Mouse (Mus musculus): ENCODE measurements around the gene Pfdn5. TPM values are rescaled to one million over a fixed set of nuclear protein-coding genes. Genes with fewer than 3 reads are reported as not detected.

Gene Pfdn5
- polyA plus RNA-seq, 1 experiment from 2014 or later: 474 TPM

GRCm38 (mm10) chr15:102358126-102358525, 32.2 kb downstream of the Pfdn5 start:
- Histone ChIP-seq H3K9me3 (no peaks in the 10 kb centered on the region), H3K27ac (no peak overlapping the region), H3K27me3 (peaks cover 60% of the 10 kb centered on the region), H3K36me3 (no peaks in the 10 kb centered on the region), H3K9ac (replicated peaks) (0 out of 2 replicates have a peak overlapping the region, but pooled peaks have one; percentile 37), H3K4me1 (replicated peaks) (peaks cover 36% of the 10 kb centered on the region), H3K4me3 (replicated peaks) (peak overlapping the region; percentile 20; the same call in 1 of the 2 replicates), H3K4me2 (replicated peaks) (peak overlapping the region; percentile 43)
- ATAC-seq: no peak
- WGBS: 3% methylated on average over 25 of the region's 25 CpGs

DNA sequence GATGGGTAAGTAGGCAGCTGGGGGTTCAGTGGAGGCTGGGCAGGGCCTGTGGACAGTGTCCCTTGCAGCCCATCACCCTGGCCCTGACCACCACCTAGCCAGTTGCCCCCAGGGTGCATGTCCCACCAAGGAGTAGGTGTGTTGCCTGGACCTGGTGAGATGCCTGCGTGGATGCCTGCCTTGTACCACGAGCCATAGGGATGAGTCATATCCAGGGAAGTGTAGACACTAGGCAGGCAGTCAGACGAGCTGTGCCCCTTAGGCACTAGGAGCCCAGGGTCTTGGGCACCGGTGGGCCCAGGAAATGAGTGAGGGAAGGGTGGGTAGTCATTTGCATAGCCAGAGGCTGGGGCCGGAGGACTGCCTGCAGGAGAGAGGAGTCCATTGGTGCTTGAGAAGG, 32.9 kb downstream of the Pfdn5 start:
- Histone ChIP-seq H3K9ac (replicated peaks) (0 out of 2 replicates have a peak overlapping the region, but pooled peaks have one; percentile 37), H3K9me3 (no peaks in the 10 kb centered on the region), H3K4me2 (replicated peaks) (no peak overlapping the region), H3K36me3 (no peaks in the 10 kb centered on the region), H3K27me3 (peaks cover 67% of the 10 kb centered on the region), H3K4me1 (replicated peaks) (peaks cover 36% of the 10 kb centered on the region), H3K4me3 (replicated peaks) (no peak overlapping the region), H3K27ac (no peak overlapping the region)
- no peak for ATAC-seq
- 21% methylated on average over 5 of the region's 5 CpGs for WGBS

GRCm38 (mm10) chr15:102362648-102363047, 36.7 kb downstream of the Pfdn5 start:
- H3K27ac ChIP-seq: no peak overlapping the region
- peaks cover 74% of the 10 kb centered on the region for H3K27me3 ChIP-seq
- 0 out of 2 replicates have a peak overlapping the region, but pooled peaks have one; percentile 5 for H3K9ac ChIP-seq (replicated peaks)
- 9% methylated on average over 14 of the region's 14 CpGs for WGBS
- no peak overlapping the region; the same call in 1 of the 2 replicates for H3K4me2 ChIP-seq (replicated peaks)
- peaks cover 29% of the 10 kb centered on the region for H3K4me1 ChIP-seq (replicated peaks)
- no peaks in the 10 kb centered on the region for H3K9me3 ChIP-seq
- no peaks in the 10 kb centered on the region for H3K36me3 ChIP-seq
- ATAC-seq: no peak
- H3K4me3 ChIP-seq (replicated peaks): no peak overlapping the region

DNA sequence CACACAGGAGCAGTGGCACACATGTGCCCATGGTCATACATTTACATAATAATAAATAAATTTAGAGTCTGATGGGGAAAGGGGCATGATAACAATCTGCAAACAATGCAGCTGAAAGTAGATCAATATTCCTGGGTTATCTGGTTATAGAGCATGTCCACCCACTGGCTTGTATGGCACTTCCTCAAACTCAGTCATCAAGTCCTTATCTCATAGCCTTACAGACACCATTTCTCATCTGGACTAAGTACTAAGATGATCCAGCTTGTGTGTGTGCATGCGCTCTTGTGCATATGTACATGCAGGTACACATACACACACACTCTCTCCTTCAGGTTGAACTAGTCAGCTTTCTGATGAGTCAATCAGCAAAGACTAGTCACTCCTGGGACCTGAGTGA, 38.8 kb downstream of the Pfdn5 start:
- Histone ChIP-seq H3K4me1 (replicated peaks) (peaks cover 15% of the 10 kb centered on the region), H3K27ac (no peak overlapping the region), H3K4me2 (replicated peaks) (no peak overlapping the region), H3K27me3 (peaks cover 53% of the 10 kb centered on the region), H3K9ac (replicated peaks) (no peak overlapping the region), H3K36me3 (no peaks in the 10 kb centered on the region), H3K4me3 (replicated peaks) (no peak overlapping the region), H3K9me3 (no peaks in the 10 kb centered on the region)
- ATAC-seq: no peak
- 97% methylated on average over 1 of the region's 1 CpGs for WGBS

DNA sequence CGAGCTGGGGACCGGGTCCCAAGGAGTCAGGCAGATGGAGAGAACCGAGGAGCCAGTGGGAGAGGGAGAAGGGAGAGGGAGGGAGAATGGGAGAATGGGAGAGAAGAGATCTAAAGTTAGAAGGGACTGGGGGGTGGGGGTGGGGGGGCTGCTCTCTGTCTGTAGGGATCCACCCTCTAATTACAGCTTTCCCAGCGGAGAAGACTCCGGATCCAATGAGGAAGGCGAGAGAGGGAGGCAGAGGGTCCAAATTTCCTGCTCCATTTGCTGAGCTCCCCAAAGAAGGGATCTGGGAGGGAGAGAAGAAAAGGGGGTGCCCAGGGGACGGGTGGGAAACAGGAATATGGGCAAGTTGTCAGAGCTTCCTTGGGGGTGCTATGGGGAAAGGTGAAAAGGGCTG, 40.3 kb downstream of the Pfdn5 start:
- Histone ChIP-seq H3K4me3 (replicated peaks) (peak overlapping the region; percentile 30), H3K9ac (replicated peaks) (peak overlapping the region; percentile 52), H3K36me3 (no peaks in the 10 kb centered on the region), H3K9me3 (no peaks in the 10 kb centered on the region), H3K27me3 (peaks cover 60% of the 10 kb centered on the region), H3K27ac (no peak overlapping the region), H3K4me1 (replicated peaks) (peaks cover 26% of the 10 kb centered on the region), H3K4me2 (replicated peaks) (peak overlapping the region; percentile 54)
- 1% methylated on average over 7 of the region's 7 CpGs for WGBS
- no peak; the same call in 1 of the 2 replicates for ATAC-seq

- Histone ChIP-seq H3K4me2 (replicated peaks) (peak within 1 kb of the TSS; percentile 54), H3K36me3 (no peaks in the 10 kb centered on the region), H3K4me1 (replicated peaks) (peaks cover 26% of the 10 kb centered on the region), H3K9me3 (no peaks in the 10 kb centered on the region), H3K27ac (no peak within 1 kb of the TSS), H3K9ac (replicated peaks) (peak within 1 kb of the TSS; percentile 52), H3K4me3 (replicated peaks) (peak within 1 kb of the TSS; percentile 30), H3K27me3 (peaks cover 65% of the 10 kb centered on the region)
- 6% methylated on average over 15 of the region's 15 CpGs for WGBS
- ATAC-seq: peak; percentile 21; the same call in 1 of the 2 replicates
Measured at GRCm38 (mm10) chr15:102366733-102367344, 40.9 kb downstream of the Pfdn5 start, which contains the start of gene Sp7. Sp7 (minus strand) TSS chr15:102367182.

- no peak overlapping the region for H3K27ac ChIP-seq
- no peak for ATAC-seq
- H3K4me3 ChIP-seq (replicated peaks): no peak overlapping the region
- WGBS: 10% methylated on average over 13 of the region's 13 CpGs
- no peaks in the 10 kb centered on the region for H3K9me3 ChIP-seq
- no peak overlapping the region for H3K4me2 ChIP-seq (replicated peaks)
- no peaks in the 10 kb centered on the region for H3K36me3 ChIP-seq
- H3K4me1 ChIP-seq (replicated peaks): peaks cover 20% of the 10 kb centered on the region
- peaks cover 42% of the 10 kb centered on the region for H3K27me3 ChIP-seq
- H3K9ac ChIP-seq (replicated peaks): no peak overlapping the region
Measured at GRCm38 (mm10) chr15:102369972-102370371, 44.1 kb downstream of the Pfdn5 start.

DNA sequence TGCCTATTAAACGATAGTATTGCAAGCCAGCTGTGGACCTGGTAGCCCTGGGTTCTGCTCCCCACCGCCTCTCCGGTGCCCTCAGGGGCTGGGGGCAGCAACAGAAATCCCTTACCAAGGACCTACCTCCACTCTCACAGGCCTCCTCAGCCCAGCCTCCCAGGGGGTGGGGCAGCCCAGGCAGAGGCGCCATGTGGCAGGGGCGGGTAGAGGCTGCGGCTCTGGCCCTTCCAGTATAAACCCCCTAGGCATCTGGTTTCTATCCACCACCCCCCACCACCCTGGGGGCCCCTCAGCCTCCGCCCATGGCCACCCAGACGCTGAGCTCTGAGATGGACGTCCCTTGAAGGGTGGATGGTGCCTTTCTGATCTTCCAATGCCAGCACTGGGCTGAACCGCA, 44.8 kb downstream of the Pfdn5 start:
- Histone ChIP-seq H3K36me3 (no peaks in the 10 kb centered on the region), H3K4me3 (replicated peaks) (no peak overlapping the region), H3K4me2 (replicated peaks) (no peak overlapping the region), H3K27me3 (peaks cover 40% of the 10 kb centered on the region), H3K4me1 (replicated peaks) (peaks cover 20% of the 10 kb centered on the region), H3K9ac (replicated peaks) (no peak overlapping the region), H3K27ac (no peak overlapping the region), H3K9me3 (no peaks in the 10 kb centered on the region)
- WGBS: 10% methylated on average over 10 of the region's 10 CpGs
- no peak for ATAC-seq

- no peaks in the 10 kb centered on the region for H3K9me3 ChIP-seq
- H3K27me3 ChIP-seq: peaks cover 12% of the 10 kb centered on the region; the same call in 1 of the 2 replicates
- H3K27ac ChIP-seq: peak overlapping the region; percentile 76
- H3K4me1 ChIP-seq (replicated peaks): peaks cover 19% of the 10 kb centered on the region
- no peaks in the 10 kb centered on the region for H3K36me3 ChIP-seq
- peak overlapping the region; percentile 75 for H3K9ac ChIP-seq (replicated peaks)
- ATAC-seq: peak; percentile 85
- peak overlapping the region; percentile 60 for H3K4me3 ChIP-seq (replicated peaks)
- peak overlapping the region; percentile 96 for H3K4me2 ChIP-seq (replicated peaks)
- 0% methylated on average over 30 of the region's 43 CpGs for WGBS
Measured at GRCm38 (mm10) chr15:102376453-102377162, 50.7 kb downstream of the Pfdn5 start.

DNA sequence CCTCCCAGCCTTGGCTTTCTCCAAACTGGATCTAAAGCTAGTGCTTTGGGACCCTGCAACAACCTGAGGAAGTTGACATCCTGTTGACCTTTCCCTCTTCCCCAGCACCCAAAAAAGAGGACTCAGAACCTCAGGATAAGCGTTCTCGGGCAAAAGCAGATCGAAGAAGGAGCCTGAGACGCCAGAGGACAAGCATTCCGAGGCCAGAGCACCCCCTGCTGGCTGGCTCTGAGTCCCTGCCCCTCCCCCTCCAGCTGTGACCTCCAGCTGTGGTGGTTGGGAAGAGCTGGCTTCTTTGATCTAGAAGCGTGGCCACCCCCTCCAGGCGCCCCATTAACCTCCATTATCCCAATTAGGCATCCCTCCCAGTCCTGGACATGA, 51.2 kb downstream of the Pfdn5 start:
- Histone ChIP-seq H3K9ac (replicated peaks) (peak overlapping the region; percentile 75), H3K4me1 (replicated peaks) (peaks cover 19% of the 10 kb centered on the region), H3K4me2 (replicated peaks) (peak overlapping the region; percentile 96), H3K9me3 (no peaks in the 10 kb centered on the region), H3K36me3 (no peaks in the 10 kb centered on the region), H3K27ac (peak overlapping the region; percentile 76), H3K4me3 (replicated peaks) (peak overlapping the region; percentile 60), H3K27me3 (peaks cover 8% of the 10 kb centered on the region; the same call in 1 of the 2 replicates)
- ATAC-seq: peak; percentile 47
- WGBS: 1% methylated on average over 7 of the region's 7 CpGs

DNA sequence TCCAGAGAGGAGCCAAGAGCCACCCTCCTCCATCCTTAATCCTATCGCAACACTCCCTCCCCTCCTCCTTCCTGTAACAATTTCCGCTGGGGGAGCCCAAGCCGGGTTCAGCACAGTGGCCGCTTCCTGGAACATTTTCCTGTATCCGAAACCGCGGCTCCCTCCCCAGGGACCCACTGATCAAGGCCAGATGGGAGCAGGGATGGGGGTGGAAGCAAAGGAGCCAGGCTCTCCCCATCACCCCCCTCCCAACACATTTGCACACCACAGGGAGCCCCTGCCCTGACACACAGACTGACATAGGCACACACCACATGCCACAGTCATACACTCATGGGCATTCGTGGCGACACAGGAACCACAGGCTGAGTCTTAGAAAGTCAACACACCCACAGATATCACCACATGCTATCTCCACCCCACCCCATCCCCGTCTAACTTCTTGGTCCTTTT, 51.9 kb downstream of the Pfdn5 start:
- peak overlapping the region; percentile 75; the same call in 1 of the 2 replicates for H3K9ac ChIP-seq (replicated peaks)
- peaks cover 6% of the 10 kb centered on the region; the same call in 1 of the 2 replicates for H3K27me3 ChIP-seq
- peaks cover 19% of the 10 kb centered on the region for H3K4me1 ChIP-seq (replicated peaks)
- H3K9me3 ChIP-seq: no peaks in the 10 kb centered on the region
- 6% methylated on average over 10 of the region's 10 CpGs for WGBS
- H3K27ac ChIP-seq: no peak overlapping the region
- H3K4me3 ChIP-seq (replicated peaks): no peak overlapping the region
- ATAC-seq: no peak
- no peaks in the 10 kb centered on the region for H3K36me3 ChIP-seq
- H3K4me2 ChIP-seq (replicated peaks): peak overlapping the region; percentile 96; the same call in 1 of the 2 replicates

Measured in midbrain, embryonic 13.5 days (tissue).